Mouse (Mus musculus) neutrophil, adult 5-6 weeks (primary cell): ENCODE data around the gene Fam83e. TPM values are rescaled to one million over a fixed set of nuclear protein-coding genes. Genes with fewer than 3 reads are reported as not detected.

Source experiments
- ATAC-seq: fragments of 151-379, 151-347 bp; 2 replicates; pipeline ENCODE4 v1.8.0; 2017; ENCODE audit warnings: mild to moderate bottlenecking, moderate TSS enrichment; ENCODE audit not compliant: insufficient number of reproducible peaks, poor library complexity, low FRiP score, severe bottlenecking; ENCODE audit errors: extremely low read depth
- total RNA-seq: library from RNA; stranded (forward); fragments of 200-1000 nt; gene quantifications from 2 replicates; pipeline ENCODE4 v1.2.3, GENCODE M21; 2017

Fam83e gene
- total RNA-seq, 1 experiment from 2014 or later, result 3.0 TPM

DNA sequence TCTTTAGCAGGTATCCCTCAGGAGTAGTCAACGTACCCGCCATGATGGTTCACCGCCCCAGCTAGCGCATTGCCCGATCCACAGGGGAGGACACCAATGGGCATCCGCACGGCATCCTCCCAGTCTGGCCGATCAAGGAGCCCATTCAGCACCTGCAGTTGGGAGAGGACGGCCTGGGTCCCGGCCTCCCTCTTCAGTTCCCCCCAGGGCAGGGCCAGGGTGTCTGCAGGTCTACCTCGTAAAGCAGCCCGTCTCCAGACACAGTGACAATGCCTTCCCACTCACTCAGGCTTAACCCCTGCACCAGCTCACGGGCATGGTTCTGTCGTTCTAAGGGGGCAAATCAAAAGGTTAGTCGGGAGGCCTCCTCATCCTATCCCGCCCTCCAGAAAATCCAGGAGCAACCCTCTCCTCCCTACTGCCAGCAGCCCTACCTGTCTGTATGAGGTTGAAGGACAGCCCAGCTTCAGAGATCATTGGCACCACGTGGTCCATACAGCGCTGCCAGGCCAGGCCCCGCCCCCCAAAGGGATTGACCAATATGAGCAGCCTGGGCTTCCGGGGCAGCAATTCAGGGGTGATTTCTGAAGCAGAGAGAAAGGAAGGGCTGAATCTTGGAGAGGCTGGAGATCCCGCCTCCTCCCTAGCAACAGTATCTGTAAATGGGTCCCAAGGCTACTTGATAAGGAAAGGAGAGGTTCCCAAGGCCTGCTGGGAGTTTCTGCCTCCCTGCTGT, 8.8 kb upstream of the Fam83e start:
- no peak for ATAC-seq

DNA sequence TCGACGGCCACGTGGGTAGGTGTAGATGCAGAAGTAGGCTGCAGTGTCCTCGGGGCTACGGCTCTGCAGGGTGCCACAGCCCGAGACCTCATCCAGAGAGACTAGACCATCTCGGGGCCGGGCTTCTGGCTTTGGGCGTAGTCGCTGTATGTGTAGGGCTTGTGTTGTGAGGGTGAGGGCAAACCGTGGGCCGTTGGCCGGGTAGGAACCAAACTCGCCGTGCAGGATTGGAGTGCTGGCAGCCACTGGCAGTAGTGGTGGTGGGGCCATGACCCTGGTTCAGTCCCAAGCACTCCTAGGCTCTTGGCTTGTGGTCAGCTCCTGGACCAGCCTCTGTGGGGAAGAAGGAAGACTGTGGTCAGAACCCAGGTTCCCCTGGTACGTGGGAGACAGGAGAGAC, 7.6 kb upstream of the Fam83e start:
- ATAC-seq, result no peak

DNA sequence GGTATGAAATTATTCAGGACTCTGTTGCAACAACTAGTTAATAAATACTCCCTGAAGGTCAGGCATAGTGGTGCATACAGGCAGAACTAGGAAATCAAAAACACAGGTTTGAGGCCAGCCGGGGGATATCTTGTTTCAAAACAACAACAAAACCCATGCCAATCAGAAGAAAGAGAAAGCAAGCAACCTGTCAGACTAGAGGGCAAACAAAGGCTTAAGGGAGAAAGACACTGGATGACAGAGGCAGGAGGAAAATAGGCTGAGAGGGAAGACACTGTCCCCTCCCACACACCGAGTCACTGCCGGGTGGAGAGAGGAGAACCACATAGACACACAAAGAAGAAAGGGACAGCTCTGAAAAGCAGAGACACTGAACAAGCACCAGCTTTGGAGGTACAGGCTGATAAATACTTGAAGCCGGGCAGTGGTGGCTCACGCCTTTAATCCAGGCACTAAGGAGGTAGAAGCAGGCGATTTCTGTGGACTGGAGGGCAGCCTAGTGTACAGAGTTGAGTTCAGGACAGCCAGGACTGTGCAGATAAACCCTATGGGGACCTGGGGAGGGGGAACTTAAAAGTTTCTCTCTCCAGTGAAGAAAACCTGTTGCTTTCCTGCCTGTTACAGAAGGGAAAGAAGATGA, 7.0 kb upstream of the Fam83e start:
- ATAC-seq, result no peak

DNA sequence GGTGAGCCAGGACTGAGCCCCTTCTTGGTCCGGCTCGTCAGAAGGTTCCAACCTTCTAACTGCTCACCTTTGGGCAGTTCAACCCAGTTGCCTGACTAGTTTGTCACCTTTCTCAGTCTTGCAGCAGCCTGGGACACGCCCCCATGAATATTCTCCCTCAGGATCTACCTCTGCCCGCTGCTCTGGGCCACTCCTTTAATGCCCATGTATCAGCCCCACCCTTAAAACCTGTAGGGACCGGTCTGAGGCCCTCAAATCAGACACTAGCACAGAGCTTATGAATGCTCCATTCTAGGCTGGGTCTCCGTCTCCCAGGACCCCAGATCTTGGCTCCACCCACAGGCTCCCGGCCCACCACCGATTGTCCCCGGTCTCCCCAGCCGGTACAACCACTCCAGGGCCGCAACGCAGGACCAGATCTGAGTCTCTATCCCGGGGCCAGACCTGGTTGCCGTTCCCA, 6.4 kb upstream of the Fam83e start:
- no peak for ATAC-seq

GRCm38 (mm10) chr7:45715090-45715708, 5.8 kb upstream of the Fam83e start, which contains the start of gene Rpl18:
Rpl18 (plus strand) TSS chr7:45715457.
- peak; percentile 80 for ATAC-seq

DNA sequence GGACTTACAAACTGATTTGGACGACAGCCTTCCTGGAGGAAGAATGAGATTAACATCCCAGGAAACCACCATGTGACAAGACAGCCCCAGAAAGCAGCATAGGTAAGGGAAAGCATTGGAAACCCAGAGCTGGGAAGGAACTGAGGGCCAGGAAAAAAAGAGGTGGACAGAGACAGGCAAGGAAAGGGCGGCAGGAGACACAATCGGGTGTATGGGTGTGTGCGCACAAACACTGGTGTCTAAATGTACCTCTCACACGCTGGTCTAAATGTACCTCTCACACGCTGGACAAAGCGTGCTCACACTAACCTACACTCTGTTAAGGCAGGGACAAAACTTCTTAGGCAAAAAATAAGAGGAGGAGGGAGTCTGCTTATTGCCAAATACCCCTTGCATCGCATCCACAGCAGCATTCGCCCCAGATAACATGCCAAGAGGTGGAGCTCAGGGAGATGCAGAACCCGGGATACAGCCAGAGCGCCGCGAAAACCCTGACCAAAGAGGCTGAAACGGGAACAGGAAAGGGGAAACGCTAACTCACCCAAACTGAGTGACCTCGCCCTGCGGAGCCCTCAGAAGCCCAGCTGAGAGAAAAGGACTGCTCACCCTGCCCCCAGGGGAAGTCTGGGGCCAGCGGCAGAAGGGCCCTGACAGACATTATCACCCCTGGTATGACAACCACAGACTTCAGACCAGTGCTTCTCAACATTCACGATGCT, 5.1 kb upstream of the Fam83e start:
- peak; percentile 10; the same call in 1 of the 2 replicates for ATAC-seq

GRCm38 (mm10) chr7:45716460-45716857, 4.6 kb upstream of the Fam83e start:
- ATAC-seq, result no peak

- no peak for ATAC-seq
Measured at GRCm38 (mm10) chr7:45716952-45717917, 3.8 kb upstream of the Fam83e start.

- ATAC-seq, result peak; percentile 73
Measured at GRCm38 (mm10) chr7:45717918-45718297, 3.1 kb upstream of the Fam83e start, which contains the start of gene Sphk2. Sphk2 (minus strand) TSS chr7:45718002.

DNA sequence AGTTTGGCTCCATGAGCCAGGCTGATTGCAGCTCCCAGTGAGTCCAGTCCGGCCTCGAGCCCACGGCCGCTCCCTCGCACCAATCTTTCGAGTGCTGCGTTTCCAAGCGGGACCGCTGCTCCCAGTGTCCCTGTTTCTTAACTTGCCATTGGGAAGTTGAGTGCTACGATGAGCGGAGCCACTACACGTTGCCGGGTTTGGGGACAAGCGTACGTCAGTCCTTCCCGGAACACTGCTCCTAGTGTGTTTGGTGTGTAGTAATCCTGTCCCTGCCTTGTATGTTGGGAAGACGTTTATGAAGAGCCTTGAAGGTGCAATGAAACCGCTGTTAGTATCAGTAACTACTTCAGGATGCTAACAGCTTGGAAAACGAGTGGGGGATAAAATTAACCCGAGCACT, 2.7 kb upstream of the Fam83e start:
- ATAC-seq, result no peak

DNA sequence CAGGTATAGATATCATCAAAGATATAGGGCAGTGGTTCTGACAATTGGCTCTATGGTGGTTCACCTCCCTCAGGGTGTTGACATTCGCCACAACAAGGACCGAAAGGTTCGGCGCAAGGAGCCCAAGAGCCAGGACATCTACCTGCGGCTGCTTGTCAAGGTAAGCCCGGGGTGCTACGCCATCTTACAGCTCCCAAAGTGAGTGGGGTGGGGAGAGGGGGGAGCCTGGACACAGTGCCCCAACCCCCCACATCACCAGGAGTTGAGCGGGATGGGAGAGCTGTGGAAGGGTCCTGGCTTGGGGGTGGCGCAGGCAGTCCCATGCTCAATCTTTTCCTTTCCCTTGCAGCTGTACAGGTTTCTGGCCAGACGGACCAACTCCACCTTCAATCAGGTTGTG, 1.8 kb upstream of the Fam83e start:
- ATAC-seq, result no peak

GRCm38 (mm10) chr7:45719738-45720412, 1.1 kb upstream of the Fam83e start:
- no peak for ATAC-seq

- no peak for ATAC-seq
Measured at GRCm38 (mm10) chr7:45721234-45721571, 191 bp downstream of the Fam83e start.

DNA sequence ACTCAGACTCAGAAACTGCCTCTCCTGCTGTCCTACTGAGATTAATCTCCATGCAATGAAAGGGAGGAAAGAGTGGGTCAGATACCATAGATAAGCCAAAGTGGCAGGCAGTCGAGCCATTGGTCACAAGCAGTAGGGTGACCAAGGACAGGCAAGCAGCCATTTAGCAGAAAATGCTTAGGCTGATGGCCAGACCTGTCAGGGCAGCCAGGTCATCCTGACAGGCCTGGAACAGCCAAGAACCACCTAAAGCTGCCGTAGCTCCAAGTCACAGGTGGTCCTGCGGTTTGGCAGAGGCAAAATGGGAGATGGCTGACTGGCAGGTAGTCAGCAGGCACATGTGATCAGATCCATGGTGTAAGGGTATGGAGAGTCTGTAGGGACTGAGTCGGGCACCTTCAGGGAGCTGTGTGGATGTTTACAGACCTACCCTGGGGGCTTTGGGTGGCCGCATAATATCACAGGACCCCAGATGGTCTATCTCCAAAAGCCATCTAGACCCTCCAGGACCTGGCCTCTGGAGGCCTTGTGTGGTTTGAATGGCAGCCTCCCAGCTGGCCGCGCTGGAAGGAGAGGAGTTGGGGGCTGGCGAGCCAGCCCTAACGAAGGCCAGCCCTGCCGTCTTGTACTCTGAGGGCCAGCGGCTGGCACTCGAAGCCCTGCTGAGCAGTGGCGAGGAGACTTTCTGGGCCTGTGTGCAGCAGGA, 783 bp downstream of the Fam83e start:
- no peak for ATAC-seq

DNA sequence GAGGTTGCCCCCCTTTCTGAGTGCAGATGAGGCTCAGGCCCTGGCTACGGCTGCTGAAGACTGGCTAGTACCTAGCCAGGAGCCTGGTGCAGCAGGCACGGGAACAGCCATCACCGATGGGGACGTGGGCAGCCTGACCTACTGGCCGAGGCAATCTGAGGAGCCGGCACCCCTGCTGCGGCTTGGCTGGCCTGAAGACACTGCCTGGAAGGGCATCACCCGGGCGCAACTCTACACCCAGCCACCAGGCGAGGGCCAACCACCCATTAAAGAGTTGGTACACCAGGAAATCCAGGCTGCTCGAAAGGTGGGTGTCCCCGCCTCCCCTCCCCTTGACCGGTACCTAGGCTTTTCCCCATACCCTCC, 1.3 kb downstream of the Fam83e start:
- no peak for ATAC-seq

DNA sequence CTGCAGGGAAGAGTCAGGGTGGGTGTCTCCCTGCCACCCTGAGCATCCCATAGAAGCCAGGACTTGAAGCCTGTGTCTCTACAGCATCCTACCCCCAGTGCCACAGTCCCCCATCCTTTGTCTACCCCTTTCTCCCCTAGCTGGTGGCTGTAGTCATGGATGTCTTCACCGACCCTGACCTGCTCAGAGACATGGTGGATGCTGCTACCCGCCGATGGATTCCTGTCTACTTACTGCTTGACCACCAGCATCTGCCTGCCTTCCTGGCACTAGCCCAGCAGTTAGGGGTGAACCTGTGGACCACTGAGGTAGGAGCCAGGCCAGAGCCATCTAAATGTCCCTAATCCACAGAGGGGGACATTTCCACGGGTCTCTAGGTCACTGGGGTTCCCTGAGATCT, 2.3 kb downstream of the Fam83e start:
- ATAC-seq, result no peak

GRCm38 (mm10) chr7:45723781-45724180, 2.8 kb downstream of the Fam83e start:
- no peak for ATAC-seq
